Mouse (Mus musculus) common myeloid progenitor, adult 5-6 weeks (primary cell): ENCODE data around the gene Cep95. TPM values are rescaled to one million over a fixed set of nuclear protein-coding genes. Genes with fewer than 3 reads are reported as not detected.

Experiments
- total RNA-seq: library from RNA; stranded (forward); fragments of 200-1000, 187-1606 nt; gene quantifications from 2 replicates; pipeline ENCODE4 v1.2.3, GENCODE M21; 2017

Cep95 gene
- total RNA-seq, 1 experiment from 2014 or later: 17.6 TPM

Other genes starting within 250 kb of the Cep95 start
- gene Tex2, start 175.8 kb upstream of the Cep95 start, total RNA-seq: 44.1 and 54.8 TPM in 2 replicates
- 42.0 and 56.8 TPM in 2 replicates for gene Pecam1, start 38.6 kb upstream of the Cep95 start, total RNA-seq
- 54.7 and 67.1 TPM in 2 replicates for gene Milr1, start 38.0 kb upstream of the Cep95 start, total RNA-seq
- gene Polg2, start 9.7 kb upstream of the Cep95 start, total RNA-seq: 12.6 and 16.8 TPM in 2 replicates
- 1,468 and 1,558 TPM in 2 replicates for gene Ddx5, start 67 bp upstream of the Cep95 start, total RNA-seq
- gene Smurf2, start 131.5 kb downstream of the Cep95 start, total RNA-seq: 26.2 and 30.2 TPM in 2 replicates
- gene Kpna2, start 210.3 kb downstream of the Cep95 start, total RNA-seq: 199 and 201 TPM in 2 replicates
- 2.1 TPM in 1 of 2 replicates, not detected in the other for gene 1810010H24Rik, start 236.4 kb downstream of the Cep95 start, total RNA-seq